Mouse (Mus musculus) spleen, embryonic (tissue): Measurements from ENCODE around the gene Csta1.
"Not testable (repeated sequence)": the region's sequence is repeated elsewhere in the genome, so short reads cannot be mapped to it uniquely, and the experiment has no call there.

Experiments used
- CTCF ChIA-PET: fragments of 350-600 bp; sonication (Branson Sonifier 250); formaldehyde crosslinking; loops from one replicate; lab custom pipeline; 2022; lab: Charles Lee

The Csta1 gene

GRCm38 (mm10) chr16:36131141-36131540 lies at the start of gene Csta1:
TSS of gene Csta1 (minus strand) at chr16:36131241.
- CTCF ChIA-PET, result no interaction called here

GRCm38 (mm10) chr16:36179910-36180309 lies 48.9 kb upstream of the Csta1 start:
- CTCF ChIA-PET, result no interaction called here

GRCm38 (mm10) chr16:36176108-36176507 lies 45.1 kb upstream of the Csta1 start:
- CTCF ChIA-PET, result no interaction called here

GRCm38 (mm10) chr16:36167841-36168240 lies 36.8 kb upstream of the Csta1 start:
- CTCF ChIA-PET, result not testable (repeated sequence)

GRCm38 (mm10) chr16:36156402-36156975 lies 25.4 kb upstream of the Csta1 start, which contains the start of gene Stfa2l1:
TSS of gene Stfa2l1 (plus strand) at chr16:36156811.
- CTCF ChIA-PET, result no interaction called here

GRCm38 (mm10) chr16:36138201-36138600 lies 7.2 kb upstream of the Csta1 start:
- CTCF ChIA-PET, result no interaction called here

GRCm38 (mm10) chr16:36128092-36128491 lies 2.9 kb downstream of the Csta1 start:
- CTCF ChIA-PET, result no interaction called here

GRCm38 (mm10) chr16:36115751-36116150 lies 15.3 kb downstream of the Csta1 start:
- CTCF ChIA-PET, result not testable (repeated sequence)

GRCm38 (mm10) chr16:36111486-36111885 lies 19.6 kb downstream of the Csta1 start:
- CTCF ChIA-PET, result not testable (repeated sequence)

GRCm38 (mm10) chr16:36102211-36102610 lies 28.8 kb downstream of the Csta1 start:
- CTCF ChIA-PET, result no interaction called here

GRCm38 (mm10) chr16:36101526-36101925 lies 29.5 kb downstream of the Csta1 start:
- CTCF ChIA-PET, result no interaction called here

GRCm38 (mm10) chr16:36097813-36098499 lies 33.1 kb downstream of the Csta1 start:
- CTCF ChIA-PET, result not testable (repeated sequence)

- CTCF ChIA-PET, result no interaction called here
These were observed 37.0 kb downstream of the Csta1 start for GRCm38 (mm10) chr16:36094079-36094478.

- CTCF ChIA-PET, result no interaction called here
These were observed 40.1 kb downstream of the Csta1 start for GRCm38 (mm10) chr16:36090785-36091509.

- CTCF ChIA-PET, result no interaction called here
These were observed 41.0 kb downstream of the Csta1 start for GRCm38 (mm10) chr16:36089850-36090616.

- CTCF ChIA-PET, result no interaction called here
These were observed 42.0 kb downstream of the Csta1 start for GRCm38 (mm10) chr16:36089065-36089464.

GRCm38 (mm10) chr16:36087846-36088245 lies 43.2 kb downstream of the Csta1 start:
- CTCF ChIA-PET, result interaction anchor here (0.7 kb wide), 1 partner anchor 874 kb away, joined by 3 read pairs; no protein-coding TSS in a partner anchor

- CTCF ChIA-PET, result no interaction called here
These were observed 51.1 kb downstream of the Csta1 start for GRCm38 (mm10) chr16:36079916-36080315.

GRCm38 (mm10) chr16:36074772-36075171 lies 56.3 kb downstream of the Csta1 start:
- CTCF ChIA-PET, result no interaction called here

GRCm38 (mm10) chr16:36072410-36073011 lies 58.5 kb downstream of the Csta1 start:
- CTCF ChIA-PET, result no interaction called here
